Mouse (Mus musculus) liver, postnatal 0 days (tissue): Measurements from ENCODE around the gene Gm29797.

ENCODE experiments used
- CTCF ChIP-seq: sonication (generic); IDR thresholded peaks from 2 replicates; pipeline ENCODE4 v1.5.1; 2016; ENCODE audit warnings: antibody characterized with exemption, low read depth
- EP300 ChIP-seq: IDR thresholded peaks from 2 replicates; pipeline ENCODE4 v1.6.1; 2016; ENCODE audit warnings: antibody characterized with exemption, low read depth, mild to moderate bottlenecking

DNA sequence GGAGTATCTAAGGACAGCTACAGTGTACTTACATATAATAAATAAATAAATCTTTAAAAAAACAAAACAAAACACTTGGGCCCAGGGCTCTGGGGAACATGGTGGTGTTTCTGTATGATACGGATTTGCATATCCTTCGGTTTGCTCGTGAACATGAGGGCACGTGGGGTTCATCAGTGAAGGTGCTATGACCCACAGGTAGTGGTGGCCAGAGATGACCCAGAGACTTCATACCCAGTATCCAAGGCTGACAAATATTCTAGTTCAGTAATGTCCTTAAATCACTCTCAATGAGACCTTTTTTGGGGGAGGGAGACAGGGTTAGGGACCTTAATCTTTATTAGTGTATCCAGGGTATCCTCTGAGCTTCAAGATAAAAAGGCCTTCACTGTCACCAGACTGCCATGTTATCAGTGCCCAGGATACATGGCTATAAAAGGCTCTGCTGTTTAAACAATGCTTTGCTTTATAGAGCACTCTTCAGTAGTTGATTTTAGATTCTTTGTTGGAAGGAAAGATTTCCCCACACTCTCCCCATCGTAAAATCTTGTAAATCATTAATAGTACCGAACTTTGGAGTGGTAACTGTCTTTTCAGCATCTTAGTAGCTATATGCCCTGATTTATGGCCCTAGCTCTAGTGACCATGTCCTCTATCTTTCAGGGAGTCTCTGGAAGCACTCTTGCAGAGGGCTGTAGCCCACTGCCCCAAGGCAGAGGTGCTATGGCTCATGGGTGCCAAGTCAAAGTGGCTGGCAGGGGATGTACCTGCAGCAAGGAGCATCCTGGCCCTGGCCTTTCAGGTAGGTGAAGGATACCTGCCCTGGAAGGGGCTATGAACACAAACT, 10.0 kb upstream of the Gm29797 start:
- TF ChIP-seq CTCF (no peak), EP300 (no peak)
